Mouse (Mus musculus): Measurements from ENCODE around the gene Dnaaf1.
A peak's percentile ranks its signal among the peaks of the same experiment; 100 is the strongest.

The Dnaaf1 gene

GRCm38 (mm10) chr8:119571135-119571534 is 3.9 kb upstream of the Dnaaf1 start:
- no peak for DNase-seq (ENCODE audit: low read depth, low spot score)

- no peak for DNase-seq (ENCODE audit: low read depth, low spot score)
These were observed 2.6 kb upstream of the Dnaaf1 start for GRCm38 (mm10) chr8:119572411-119572810.

DNA sequence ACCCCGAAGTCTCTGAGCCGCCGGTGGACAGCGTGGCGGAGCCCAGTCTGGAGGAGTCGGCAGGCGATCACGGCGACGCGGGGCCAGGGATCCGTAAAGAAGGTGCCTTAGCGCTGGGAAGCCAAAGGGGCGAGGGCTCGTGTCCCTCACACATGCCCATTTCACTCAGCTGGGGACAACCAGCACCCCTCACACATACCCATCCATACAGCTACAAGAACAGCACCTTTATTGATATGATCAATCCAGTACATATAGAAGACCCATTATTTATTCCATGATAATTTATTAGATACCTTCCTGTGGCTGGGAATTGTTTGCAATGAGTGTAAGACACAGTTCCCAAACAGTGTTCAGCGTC is 311 bp downstream of the Dnaaf1 start:
- DNase-seq (ENCODE audit: low read depth, low spot score) = no peak

GRCm38 (mm10) chr8:119579096-119579495 is 4.1 kb downstream of the Dnaaf1 start:
- DNase-seq (ENCODE audit: low read depth, low spot score) = no peak

DNA sequence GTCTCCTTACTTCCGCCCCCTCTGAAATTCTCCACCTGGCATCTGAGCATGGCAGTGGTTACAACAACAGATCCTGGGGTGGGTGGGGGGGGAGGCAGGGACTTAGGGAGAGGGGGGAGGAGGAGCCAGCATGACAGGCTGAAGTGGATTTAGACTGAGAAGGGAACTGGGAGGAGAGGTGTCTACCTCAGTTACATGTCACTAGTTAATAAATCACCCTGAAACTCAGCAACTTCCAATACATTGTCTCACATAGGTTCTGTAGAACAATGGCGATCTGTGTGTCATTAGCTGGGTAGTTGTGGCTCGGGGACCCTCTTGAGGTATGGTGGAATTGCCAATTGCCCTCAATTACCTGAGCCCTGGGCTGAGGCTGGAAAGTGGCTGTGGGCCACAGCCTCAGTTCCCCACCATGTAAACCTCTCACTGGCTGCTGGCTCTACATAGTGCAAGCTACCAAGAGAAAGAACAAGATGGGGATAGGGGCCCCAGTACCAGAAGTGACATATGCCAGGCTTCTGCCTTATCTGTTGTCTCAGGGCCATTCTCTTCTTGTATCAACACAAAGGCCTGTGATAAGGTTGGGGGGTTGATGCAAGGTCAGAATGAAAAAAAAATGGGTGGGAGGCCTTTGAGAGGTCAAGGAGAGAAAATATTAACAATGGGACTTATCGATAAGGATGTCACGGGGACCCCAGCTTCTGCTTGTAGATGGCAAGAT is 5.6 kb downstream of the Dnaaf1 start:
- no peak for DNase-seq (ENCODE audit: low read depth, low spot score)

GRCm38 (mm10) chr8:119585901-119586300 is 10.9 kb downstream of the Dnaaf1 start:
- DNase-seq (ENCODE audit: low read depth, low spot score) = no peak

DNA sequence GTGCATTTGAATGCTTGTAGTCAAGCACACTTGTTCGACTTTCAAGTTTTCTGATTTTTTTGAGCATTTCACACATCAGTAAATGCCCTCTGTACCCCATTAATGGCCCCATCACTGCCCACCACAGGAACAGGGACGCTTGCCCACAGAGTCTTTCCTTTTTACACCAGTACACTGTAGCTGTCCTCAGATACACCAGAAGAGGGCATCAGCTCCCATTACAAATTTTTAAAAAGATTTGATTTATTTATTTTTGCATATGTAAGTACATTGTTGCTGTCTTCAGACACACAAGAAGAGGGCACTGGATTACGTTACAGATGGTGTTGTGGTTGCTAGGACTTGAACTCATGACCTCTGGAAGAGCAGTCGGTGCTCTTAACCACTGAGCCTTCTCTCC is 13.3 kb downstream of the Dnaaf1 start:
- no peak for DNase-seq (ENCODE audit: low read depth, low spot score)

DNA sequence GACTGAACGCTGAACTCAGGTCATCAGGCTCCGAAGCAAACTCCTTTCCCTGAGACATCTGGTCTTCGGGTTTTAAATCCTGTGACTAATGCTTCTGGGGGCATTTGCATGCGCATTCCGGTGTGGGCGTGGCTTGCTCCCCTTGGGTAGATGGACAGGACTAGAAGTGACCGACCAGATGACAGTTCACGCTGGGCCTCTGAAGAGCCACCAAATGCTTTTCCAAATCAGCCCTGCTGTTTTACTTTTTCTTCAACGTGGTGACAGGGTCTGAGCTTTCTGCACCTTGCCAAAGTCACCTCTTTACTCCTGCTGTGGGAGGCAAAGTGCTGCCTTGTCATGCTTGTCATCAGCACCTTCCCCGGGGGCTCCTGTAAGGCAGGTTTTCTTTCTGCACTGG is 13.8 kb downstream of the Dnaaf1 start:
- DNase-seq (ENCODE audit: low read depth, low spot score) = no peak

DNA sequence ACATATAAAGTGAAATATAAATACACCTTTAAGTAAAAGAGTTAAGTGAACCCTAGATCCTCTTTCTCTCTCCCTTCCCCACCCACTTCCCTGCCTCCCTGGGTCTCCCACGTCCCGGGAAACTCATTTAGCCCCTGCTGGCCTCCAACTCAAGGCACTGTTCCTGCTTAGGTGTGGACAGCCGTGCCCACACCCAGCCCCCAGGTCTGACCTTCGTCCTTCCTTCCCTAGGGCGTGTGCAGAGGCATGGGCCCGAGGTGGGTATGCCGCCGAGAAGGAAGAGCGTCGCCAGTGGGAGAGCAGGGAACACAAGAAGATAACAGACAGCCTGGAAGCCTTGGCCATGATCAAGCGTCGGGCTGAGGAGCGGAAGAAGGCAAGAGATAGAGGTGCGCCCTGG is 15.3 kb downstream of the Dnaaf1 start:
- DNase-seq (ENCODE audit: low read depth, low spot score) = no peak

DNA sequence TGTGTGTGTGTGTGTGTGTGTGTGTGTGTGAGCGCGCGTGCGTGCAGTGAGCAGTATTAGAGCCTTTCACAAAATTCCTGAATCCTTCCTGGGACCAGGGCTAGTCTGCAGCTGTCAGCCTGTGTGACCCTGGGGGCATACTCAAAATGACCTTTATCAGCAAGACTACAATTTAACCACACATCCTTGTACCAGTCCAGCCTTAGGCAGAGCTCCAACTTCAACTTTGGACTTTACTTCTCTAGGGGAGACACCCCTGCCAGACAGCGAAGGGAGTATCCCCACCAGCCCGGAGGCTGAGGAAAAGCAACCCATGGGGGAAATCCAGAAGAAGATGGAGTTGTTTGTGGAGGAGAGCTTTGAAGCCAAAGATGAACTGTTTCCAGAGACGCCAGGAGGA is 16.4 kb downstream of the Dnaaf1 start:
- no peak for DNase-seq (ENCODE audit: low read depth, low spot score)

DNA sequence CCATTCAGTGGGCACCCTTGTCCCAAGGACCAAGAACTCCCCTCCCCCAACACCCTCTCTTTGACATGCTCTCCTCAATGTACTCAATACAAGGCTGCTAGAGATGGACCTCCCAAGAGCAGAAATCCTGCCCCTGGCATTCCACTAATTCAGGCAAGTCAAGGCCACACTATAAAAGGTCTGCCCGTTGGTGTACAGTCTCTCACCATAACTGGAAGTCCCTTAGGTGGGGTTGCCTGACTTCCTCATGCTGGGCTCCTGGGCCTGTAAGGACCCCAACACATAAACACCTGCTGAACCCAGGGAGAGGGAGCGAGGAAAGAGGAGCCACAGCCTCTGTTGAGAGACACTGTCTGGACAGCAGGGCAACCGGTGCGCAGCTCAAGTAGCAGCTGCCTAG is 28.7 kb downstream of the Dnaaf1 start:
- DNase-seq (ENCODE audit: low read depth, low spot score) = no peak

DNA sequence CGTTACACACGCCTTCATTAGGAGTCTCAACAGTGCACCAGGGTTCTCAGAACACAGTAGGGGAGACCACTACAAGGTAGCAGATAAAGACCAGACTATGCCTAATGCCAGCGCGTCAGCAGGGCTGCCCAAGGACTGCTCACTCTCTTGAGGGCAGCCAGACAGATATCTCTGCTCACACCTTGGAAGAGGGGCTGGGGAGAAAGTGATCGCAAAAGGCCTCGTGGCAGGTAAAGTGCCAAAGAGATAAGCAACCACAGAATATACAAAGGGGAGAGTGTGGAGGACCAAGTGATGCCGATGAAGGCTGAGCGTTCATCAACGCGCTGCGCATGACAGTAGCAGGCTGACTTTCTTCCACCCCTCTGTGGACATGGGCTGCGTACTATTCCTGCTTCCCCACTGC is 29.4 kb downstream of the Dnaaf1 start:
- no peak for DNase-seq (ENCODE audit: low read depth, low spot score)

- DNase-seq (ENCODE audit: low read depth, low spot score) = peak; percentile 85
These were observed 30.0 kb downstream of the Dnaaf1 start, which contains the start of gene Taf1c for GRCm38 (mm10) chr8:119604996-119605395. Gene Taf1c (minus strand): TSS chr8:119605222.

DNA sequence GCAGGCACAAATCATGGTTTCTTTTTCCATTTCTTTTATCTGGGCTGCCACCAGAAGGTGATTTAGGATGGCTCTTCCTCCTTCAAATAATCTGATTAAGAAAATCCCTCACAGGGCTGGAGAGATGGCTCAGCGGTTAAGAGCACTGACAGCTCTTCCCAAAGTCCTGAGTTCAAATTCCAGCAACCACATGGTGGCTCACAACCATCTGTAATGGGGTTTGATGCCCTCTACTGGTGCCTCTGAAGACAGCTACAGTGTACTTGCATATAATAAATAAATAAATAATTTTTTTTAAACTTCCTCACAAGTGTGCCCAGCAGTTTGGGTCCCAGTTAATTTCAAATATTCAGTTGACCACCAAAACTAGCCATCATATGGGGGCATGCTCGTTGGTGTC is 31.2 kb downstream of the Dnaaf1 start:
- no peak for DNase-seq (ENCODE audit: low read depth, low spot score)

DNA sequence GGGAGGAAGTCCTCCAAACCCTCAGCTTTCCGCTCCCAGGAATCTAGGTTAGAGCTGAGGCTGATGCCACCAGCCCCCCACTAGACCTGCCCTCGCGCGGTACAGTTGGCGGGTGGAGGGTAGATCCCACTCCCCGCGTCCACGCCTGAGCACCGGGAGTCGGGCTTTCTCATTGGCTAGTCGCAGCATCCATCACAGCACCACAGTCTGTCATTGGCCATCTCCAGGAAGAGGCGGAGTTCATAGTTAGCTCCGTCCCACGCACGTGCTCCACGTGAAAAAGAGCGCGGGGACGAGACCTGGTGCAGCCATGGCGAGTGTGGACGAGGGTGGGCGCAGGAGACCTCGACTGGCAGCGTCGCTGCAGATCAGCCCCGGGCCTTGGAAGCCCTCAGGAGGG is 37.4 kb downstream of the Dnaaf1 start, which contains the start of gene Adad2:
TSS of gene Adad2 (plus strand) at position 277 of the 400 bp plus-strand sequence.
- no peak for DNase-seq (ENCODE audit: low read depth, low spot score)

- DNase-seq (ENCODE audit: low read depth, low spot score) = no peak
These were observed 40.1 kb downstream of the Dnaaf1 start for GRCm38 (mm10) chr8:119615096-119615495.

DNA sequence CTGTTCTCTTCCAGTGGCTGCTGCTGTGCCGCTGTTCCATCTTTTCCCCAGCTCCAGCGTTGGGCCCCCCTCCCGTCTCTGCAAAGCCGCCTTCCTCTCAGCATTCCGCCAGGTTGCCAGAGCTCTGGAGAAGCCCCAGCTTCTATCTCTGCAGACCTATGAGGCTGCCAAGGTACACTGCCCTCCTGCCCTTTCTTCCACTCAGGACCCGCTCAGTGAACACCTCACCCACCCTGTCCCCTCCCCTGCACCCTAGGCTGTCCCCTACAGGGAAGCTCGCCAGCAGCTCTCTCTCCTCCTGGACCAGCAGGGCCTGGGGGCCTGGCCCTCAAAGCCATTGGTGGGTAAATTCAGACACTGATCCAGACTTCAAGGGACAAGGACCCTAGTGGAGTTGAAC is 41.3 kb downstream of the Dnaaf1 start:
- no peak for DNase-seq (ENCODE audit: low read depth, low spot score)

GRCm38 (mm10) chr8:119616811-119617210 is 41.8 kb downstream of the Dnaaf1 start:
- no peak for DNase-seq (ENCODE audit: low read depth, low spot score)

DNA sequence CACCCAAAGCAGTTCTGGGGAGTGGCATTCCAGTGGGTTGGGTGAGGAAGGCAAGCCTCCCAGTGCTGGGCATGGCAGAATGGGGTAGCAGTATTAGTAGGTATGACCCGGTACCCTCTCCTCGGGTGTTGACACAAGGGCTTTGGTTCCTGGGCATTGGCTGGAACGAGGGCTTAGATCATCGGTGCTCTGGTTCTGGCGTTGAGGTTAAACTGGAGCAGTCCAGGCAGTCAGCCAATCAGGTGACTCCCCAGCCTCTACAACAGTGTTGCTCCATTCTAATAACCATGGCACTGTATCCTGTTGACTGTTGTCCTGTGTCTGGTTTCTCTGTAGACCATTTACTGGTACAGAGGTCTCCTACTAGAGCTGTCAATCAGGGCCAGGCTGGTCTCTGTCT is 42.6 kb downstream of the Dnaaf1 start:
- DNase-seq (ENCODE audit: low read depth, low spot score) = no peak

DNA sequence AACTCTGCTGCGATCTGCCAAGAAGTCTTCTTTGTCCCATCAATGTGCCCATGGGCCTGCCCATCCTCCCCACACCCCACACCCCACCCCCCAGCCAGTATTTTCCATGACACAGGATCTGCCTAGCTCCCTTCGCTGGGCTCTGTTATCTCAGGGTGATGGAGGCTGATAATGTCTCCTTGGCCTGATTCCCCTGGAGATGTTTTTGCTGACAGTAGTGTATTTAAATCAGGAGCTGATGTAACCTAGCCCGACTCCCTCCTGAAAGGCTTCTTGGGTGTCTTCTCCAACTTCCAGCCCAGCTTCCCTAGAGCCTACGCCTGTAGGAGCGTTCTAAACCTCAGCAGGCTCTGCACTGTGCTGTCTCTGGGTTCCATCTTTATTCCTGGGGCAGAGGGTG is 43.9 kb downstream of the Dnaaf1 start:
- DNase-seq (ENCODE audit: low read depth, low spot score) = no peak

GRCm38 (mm10) chr8:119620116-119620840 is 45.2 kb downstream of the Dnaaf1 start:
- DNase-seq (ENCODE audit: low read depth, low spot score) = no peak

- DNase-seq (ENCODE audit: low read depth, low spot score) = no peak
These were observed 45.9 kb downstream of the Dnaaf1 start for GRCm38 (mm10) chr8:119620848-119621465.

DNA sequence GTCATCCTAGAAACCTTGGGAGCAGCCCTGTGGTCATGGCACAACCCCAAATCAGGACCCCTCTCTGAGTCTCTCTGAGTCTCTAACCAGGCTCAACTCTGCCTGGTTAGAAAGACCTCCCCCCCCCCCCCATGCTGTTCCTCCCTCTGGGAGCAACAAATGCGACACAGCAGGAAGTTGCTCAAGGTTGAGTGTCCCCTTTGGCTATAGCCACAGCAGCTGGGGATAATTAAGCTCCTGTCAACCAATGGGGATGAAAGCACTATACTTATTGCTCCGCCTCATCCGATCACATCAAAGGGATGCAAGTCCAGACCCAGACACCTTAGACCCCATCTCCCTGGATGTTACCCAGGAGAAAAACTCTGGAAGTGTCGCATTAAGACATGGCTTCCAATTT is 47.5 kb downstream of the Dnaaf1 start:
- DNase-seq (ENCODE audit: low read depth, low spot score) = no peak
